Mouse (Mus musculus): ENCODE results near the gene Trim31.

The Trim31 gene

GRCm38 (mm10) chr17:36896583-36896982 is 1.3 kb upstream of the Trim31 start:
- DNase-seq (ENCODE audit: low read depth, low spot score), result peak; percentile 38

GRCm38 (mm10) chr17:36897065-36897464 is 853 bp upstream of the Trim31 start:
- DNase-seq (ENCODE audit: low read depth, low spot score), result no peak

- DNase-seq (ENCODE audit: low read depth, low spot score), result no peak
These were observed 1.5 kb downstream of the Trim31 start for GRCm38 (mm10) chr17:36899376-36899775.

GRCm38 (mm10) chr17:36900001-36900400 is 2.1 kb downstream of the Trim31 start:
- no peak for DNase-seq (ENCODE audit: low read depth, low spot score)

- DNase-seq (ENCODE audit: low read depth, low spot score), result no peak
These were observed 2.8 kb downstream of the Trim31 start for GRCm38 (mm10) chr17:36900691-36901090.

GRCm38 (mm10) chr17:36903651-36904050 is 5.7 kb downstream of the Trim31 start:
- DNase-seq (ENCODE audit: low read depth, low spot score), result no peak

- no peak for DNase-seq (ENCODE audit: low read depth, low spot score)
These were observed 10.3 kb downstream of the Trim31 start for GRCm38 (mm10) chr17:36908235-36908634.

- DNase-seq (ENCODE audit: low read depth, low spot score), result no peak
These were observed 11.9 kb downstream of the Trim31 start for GRCm38 (mm10) chr17:36909802-36910201.

- DNase-seq (ENCODE audit: low read depth, low spot score), result no peak
These were observed 14.1 kb downstream of the Trim31 start for GRCm38 (mm10) chr17:36912031-36912430.

- peak; percentile 62 for DNase-seq (ENCODE audit: low read depth, low spot score)
These were observed 16.2 kb downstream of the Trim31 start for GRCm38 (mm10) chr17:36914108-36914507.

GRCm38 (mm10) chr17:36915076-36915475 is 17.2 kb downstream of the Trim31 start:
- peak; percentile 31 for DNase-seq (ENCODE audit: low read depth, low spot score)

- no peak for DNase-seq (ENCODE audit: low read depth, low spot score)
These were observed 22.3 kb downstream of the Trim31 start for GRCm38 (mm10) chr17:36920239-36920638.

GRCm38 (mm10) chr17:36922715-36923114 is 24.8 kb downstream of the Trim31 start:
- DNase-seq (ENCODE audit: low read depth, low spot score), result no peak

GRCm38 (mm10) chr17:36923491-36923890 is 25.6 kb downstream of the Trim31 start:
- DNase-seq (ENCODE audit: low read depth, low spot score), result no peak

- DNase-seq (ENCODE audit: low read depth, low spot score), result no peak
These were observed 29.7 kb downstream of the Trim31 start for GRCm38 (mm10) chr17:36927496-36928120.

GRCm38 (mm10) chr17:36929236-36929932 is 31.5 kb downstream of the Trim31 start:
- DNase-seq (ENCODE audit: low read depth, low spot score), result no peak

- DNase-seq (ENCODE audit: low read depth, low spot score), result no peak
These were observed 32.3 kb downstream of the Trim31 start for GRCm38 (mm10) chr17:36930233-36930632.

- DNase-seq (ENCODE audit: low read depth, low spot score), result no peak
These were observed 33.2 kb downstream of the Trim31 start for GRCm38 (mm10) chr17:36931130-36931529.

GRCm38 (mm10) chr17:36931806-36932205 is 33.9 kb downstream of the Trim31 start:
- no peak for DNase-seq (ENCODE audit: low read depth, low spot score)

GRCm38 (mm10) chr17:36938056-36938455 is 40.1 kb downstream of the Trim31 start:
- DNase-seq (ENCODE audit: low read depth, low spot score), result no peak

- DNase-seq (ENCODE audit: low read depth, low spot score), result no peak
These were observed 44.5 kb downstream of the Trim31 start for GRCm38 (mm10) chr17:36942391-36942790.

- no peak for DNase-seq (ENCODE audit: low read depth, low spot score)
These were observed 45.0 kb downstream of the Trim31 start, which contains the start of gene Rnf39 for GRCm38 (mm10) chr17:36942791-36943471. Gene Rnf39 (plus strand): TSS chr17:36942918.

- DNase-seq (ENCODE audit: low read depth, low spot score), result no peak
These were observed 45.8 kb downstream of the Trim31 start for GRCm38 (mm10) chr17:36943691-36944090.

All from embryo, embryonic 11.5 days (tissue).